Mouse (Mus musculus) hindbrain, embryonic 14.5 days (tissue): ENCODE measurements around the gene Ambra1. TPM values are rescaled to one million over a fixed set of nuclear protein-coding genes. Genes with fewer than 3 reads are reported as not detected.

Source experiments
- ATAC-seq: fragments of 200-750 bp; cut with Nextera tagmentation; 2 replicates; pipeline ENCODE4 v1.8.0; 2017; ENCODE audit warnings: moderate number of reproducible peaks, mild to moderate bottlenecking, moderate TSS enrichment, moderate library complexity; ENCODE audit not compliant: low FRiP score
- DNase-seq: peaks from one replicate; pipeline ENCODE4 v3.0.0-alpha.2; 2015; ENCODE audit warnings: low spot score
- H3K27ac ChIP-seq: fragments of 300-500 bp; sonication (generic); 2 replicates; pipeline ENCODE4 v1.5.1; 2014; ENCODE audit warnings: mild to moderate bottlenecking, moderate library complexity
- H3K27me3 ChIP-seq: fragments of 300-500 bp; sonication (generic); 2 replicates; pipeline ENCODE4 v1.6.1; 2014; ENCODE audit warnings: mild to moderate bottlenecking, low read length, mixed read lengths; ENCODE audit not compliant: control insufficient read depth, insufficient read depth
- H3K36me3 ChIP-seq: fragments of 300-500 bp; sonication (generic); replicated peaks from 2 replicates; pipeline ENCODE4 v1.6.1; 2014; ENCODE audit not compliant: control insufficient read depth, insufficient read depth
- H3K4me1 ChIP-seq: fragments of 300-500 bp; sonication (generic); replicated peaks from 2 replicates; pipeline ENCODE4 v1.6.1; 2014; ENCODE audit warnings: antibody characterized with exemption, low read length, mixed read lengths; ENCODE audit not compliant: control insufficient read depth, insufficient read depth
- H3K4me2 ChIP-seq: fragments of 300-500 bp; sonication (generic); replicated peaks from 2 replicates; pipeline ENCODE4 v1.6.1; 2014; ENCODE audit warnings: mild to moderate bottlenecking, moderate library complexity
- H3K4me3 ChIP-seq: fragments of 300-500 bp; sonication (generic); replicated peaks from 2 replicates; pipeline ENCODE4 v1.5.1; 2014; ENCODE audit warnings: mild to moderate bottlenecking, low read length
- H3K9ac ChIP-seq: fragments of 300-500 bp; sonication (generic); 2 replicates; pipeline ENCODE4 v1.6.1; 2014
- H3K9me3 ChIP-seq: fragments of 300-500 bp; sonication (generic); 2 replicates; pipeline ENCODE4 v1.6.1; 2016; ENCODE audit warnings: low read length; ENCODE audit not compliant: control insufficient read depth
- WGBS: fragments of 180-500 bp; shearing (Covaris S2); extraction: QIAGEN DNeasy Blood & Tissue Kit; methylation state at CpG from one replicate; pipeline ENCODE4 v1.1.7; 2014; 5-methylcytosine and 5-hydroxymethylcytosine counted together
- polyA plus RNA-seq: library from polyadenylated mRNA; unstranded; fragments of >200 nt; fragmentation: Nextera tagmentation; extraction: Ambion mirVana; gene quantifications from 2 replicates; pipeline ENCODE4 v1.2.1, GENCODE M21; 2014

Gene Ambra1
- polyA plus RNA-seq, 1 experiment from 2014 or later = 22.2 TPM

DNA sequence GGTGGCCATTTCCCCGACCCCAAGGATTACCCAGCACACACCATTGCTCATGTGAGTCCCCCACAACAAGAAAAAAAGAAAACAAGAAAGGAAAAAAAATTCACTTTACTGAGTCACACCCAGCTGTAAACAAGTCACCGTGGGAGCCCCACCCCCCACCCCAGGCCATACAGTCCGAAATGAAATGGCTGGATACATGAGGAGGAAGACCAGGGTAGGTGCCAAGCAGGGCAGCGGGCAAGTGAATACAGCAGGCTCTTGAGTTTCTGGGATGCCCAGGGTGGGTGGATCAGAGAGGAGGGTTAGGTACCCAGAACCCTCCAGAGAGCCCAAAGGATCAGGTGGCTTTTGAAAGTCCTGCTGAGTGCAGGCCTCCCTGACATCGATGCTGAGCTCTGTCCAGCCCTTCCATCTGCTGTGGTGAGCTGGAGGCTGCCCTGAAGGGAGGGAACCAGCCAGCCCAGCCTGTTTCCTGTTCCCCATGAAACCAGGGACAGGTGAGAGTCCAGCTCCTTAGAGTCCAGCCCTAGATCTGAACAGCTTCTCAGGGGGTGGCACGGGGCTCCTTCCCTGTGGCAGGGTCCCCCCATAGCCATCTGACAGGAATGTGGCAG lies 202.9 kb downstream of the Ambra1 start:
- H3K4me3 ChIP-seq = no peak overlapping the region; the same call in 1 of the 2 replicates
- H3K27ac ChIP-seq = no peak overlapping the region
- H3K27me3 ChIP-seq = no peaks in the 10 kb centered on the region
- ATAC-seq (no peak), DNase-seq (no peak)
- peaks cover 36% of the 10 kb centered on the region for H3K36me3 ChIP-seq
- peak overlapping the region; percentile 58 for H3K4me2 ChIP-seq
- H3K4me1 ChIP-seq = peaks cover 15% of the 10 kb centered on the region
- WGBS = 14% methylated on average over 6 of the region's 6 CpGs
- H3K9ac ChIP-seq = no peak overlapping the region
- no peaks in the 10 kb centered on the region for H3K9me3 ChIP-seq

DNA sequence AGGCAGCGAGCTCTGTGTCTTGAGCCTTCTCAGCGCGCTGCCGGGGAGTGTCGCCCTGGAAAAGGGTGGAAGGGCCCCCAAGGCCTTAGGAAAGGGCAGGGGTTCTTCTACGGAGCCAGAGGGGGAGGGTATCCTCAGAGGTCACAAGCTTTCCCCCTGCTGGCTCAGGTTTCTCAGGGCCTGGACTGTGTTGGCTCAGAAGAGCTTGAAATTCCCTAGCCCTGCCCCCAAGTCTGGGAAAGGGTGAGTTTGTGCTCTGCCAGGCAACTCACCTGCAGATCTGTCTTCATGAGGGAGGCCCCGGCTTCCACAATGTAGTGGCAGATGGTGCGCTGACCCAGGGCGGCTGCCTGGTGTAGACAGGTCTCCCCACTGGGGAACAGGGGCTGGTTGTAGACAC lies 203.5 kb downstream of the Ambra1 start:
- Histone ChIP-seq H3K4me1 (peaks cover 15% of the 10 kb centered on the region), H3K9ac (no peak overlapping the region), H3K4me3 (no peak overlapping the region), H3K9me3 (no peaks in the 10 kb centered on the region), H3K4me2 (no peak overlapping the region), H3K27me3 (no peaks in the 10 kb centered on the region), H3K36me3 (peaks cover 42% of the 10 kb centered on the region), H3K27ac (no peak overlapping the region)
- 31% methylated on average over 9 of the region's 9 CpGs for WGBS
- DNase-seq (no peak), ATAC-seq (no peak)

DNA sequence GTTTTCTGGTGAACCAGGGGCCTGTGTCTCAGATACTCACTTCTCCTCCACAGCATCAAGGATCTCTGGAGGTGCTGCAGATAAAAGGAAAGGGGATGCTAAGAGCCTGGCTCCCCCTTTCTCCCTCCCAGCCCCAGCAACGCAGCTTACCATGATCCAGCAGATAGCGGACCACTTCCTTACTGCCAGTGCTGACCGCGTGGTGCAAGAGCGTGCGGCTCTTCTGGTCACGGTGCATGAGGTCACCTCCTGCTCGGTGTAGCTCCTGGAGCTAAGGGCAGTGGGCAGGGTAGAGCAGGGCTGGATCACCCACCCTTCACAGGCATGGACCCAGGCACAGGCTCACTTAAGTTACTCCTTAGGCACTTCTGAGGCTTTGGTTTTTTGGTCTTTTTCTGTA lies 204.1 kb downstream of the Ambra1 start:
- H3K36me3 ChIP-seq = peaks cover 47% of the 10 kb centered on the region
- no peak overlapping the region for H3K9ac ChIP-seq
- peaks cover 15% of the 10 kb centered on the region for H3K4me1 ChIP-seq
- ATAC-seq = no peak
- DNase-seq = no peak
- 56% methylated on average over 8 of the region's 8 CpGs for WGBS
- H3K4me2 ChIP-seq = no peak overlapping the region
- H3K4me3 ChIP-seq = no peak overlapping the region
- H3K27me3 ChIP-seq = no peaks in the 10 kb centered on the region
- H3K27ac ChIP-seq = no peak overlapping the region
- no peaks in the 10 kb centered on the region for H3K9me3 ChIP-seq

DNA sequence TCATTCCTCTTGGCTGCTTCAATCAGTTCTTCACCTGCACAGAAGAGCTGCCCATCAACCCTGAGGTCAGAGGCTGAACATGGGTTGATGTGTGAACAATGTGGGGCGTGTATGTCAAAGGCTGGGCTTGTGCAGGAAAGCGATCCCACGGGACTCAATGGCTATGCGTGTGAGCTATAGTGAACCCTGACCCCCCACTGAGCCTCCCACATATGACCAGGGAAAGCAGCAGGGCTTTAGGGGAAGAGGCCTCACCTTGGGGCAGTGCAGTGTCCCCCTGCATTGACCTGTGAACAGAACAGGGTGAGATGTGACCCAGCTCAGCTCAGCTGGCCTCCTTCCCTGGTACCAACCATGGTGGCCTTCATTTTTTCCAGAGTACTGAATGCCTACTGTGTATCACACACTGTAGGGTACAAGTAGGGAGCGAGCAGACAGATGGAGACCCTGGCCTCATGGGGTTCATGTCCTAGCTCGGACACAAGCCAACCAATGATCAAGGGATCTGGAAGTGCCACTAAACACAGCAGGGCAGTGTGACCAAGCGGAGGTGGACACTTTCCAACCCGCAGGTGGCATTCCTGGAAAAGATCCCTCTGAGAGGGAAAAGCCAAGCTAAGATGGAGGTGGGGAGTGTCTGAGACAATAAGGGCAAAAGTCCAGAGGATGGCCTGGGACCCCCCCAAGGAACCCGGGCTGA lies 205.0 kb downstream of the Ambra1 start:
- no peak overlapping the region for H3K9ac ChIP-seq
- no peaks in the 10 kb centered on the region for H3K27me3 ChIP-seq
- no peak overlapping the region for H3K27ac ChIP-seq
- no peak overlapping the region for H3K4me3 ChIP-seq
- no peaks in the 10 kb centered on the region for H3K9me3 ChIP-seq
- peaks cover 15% of the 10 kb centered on the region for H3K4me1 ChIP-seq
- DNase-seq (no peak), ATAC-seq (no peak)
- WGBS = 85% methylated on average over 9 of the region's 9 CpGs
- H3K4me2 ChIP-seq = no peak overlapping the region
- peaks cover 57% of the 10 kb centered on the region for H3K36me3 ChIP-seq

DNA sequence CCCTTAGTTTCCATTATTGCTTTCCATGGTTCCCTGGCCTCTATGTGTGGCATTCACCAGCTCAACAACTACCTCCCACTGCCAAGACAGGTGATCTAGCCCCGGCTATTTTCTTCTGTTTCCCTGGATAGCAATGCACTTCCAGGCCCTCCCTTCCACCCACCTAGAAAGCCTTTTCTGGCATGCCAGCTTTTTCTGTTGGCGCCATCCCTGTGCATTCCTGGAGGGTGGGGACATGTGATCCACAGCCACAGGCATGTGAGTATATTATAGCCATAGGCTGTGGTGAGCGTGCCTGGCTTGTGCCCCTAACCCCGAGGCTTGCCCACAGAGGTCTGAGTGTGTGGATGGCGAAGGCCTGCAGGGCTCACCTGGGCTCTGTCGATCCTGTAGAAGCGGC lies 206.2 kb downstream of the Ambra1 start:
- Histone ChIP-seq H3K4me2 (no peak overlapping the region), H3K9ac (no peak overlapping the region), H3K27ac (no peak overlapping the region), H3K9me3 (no peaks in the 10 kb centered on the region), H3K36me3 (peaks cover 66% of the 10 kb centered on the region), H3K27me3 (no peaks in the 10 kb centered on the region), H3K4me3 (no peak overlapping the region), H3K4me1 (peaks cover 7% of the 10 kb centered on the region; the same call in 1 of the 2 replicates)
- ATAC-seq = no peak
- DNase-seq = no peak
- WGBS = 88% methylated on average over 7 of the region's 7 CpGs

DNA sequence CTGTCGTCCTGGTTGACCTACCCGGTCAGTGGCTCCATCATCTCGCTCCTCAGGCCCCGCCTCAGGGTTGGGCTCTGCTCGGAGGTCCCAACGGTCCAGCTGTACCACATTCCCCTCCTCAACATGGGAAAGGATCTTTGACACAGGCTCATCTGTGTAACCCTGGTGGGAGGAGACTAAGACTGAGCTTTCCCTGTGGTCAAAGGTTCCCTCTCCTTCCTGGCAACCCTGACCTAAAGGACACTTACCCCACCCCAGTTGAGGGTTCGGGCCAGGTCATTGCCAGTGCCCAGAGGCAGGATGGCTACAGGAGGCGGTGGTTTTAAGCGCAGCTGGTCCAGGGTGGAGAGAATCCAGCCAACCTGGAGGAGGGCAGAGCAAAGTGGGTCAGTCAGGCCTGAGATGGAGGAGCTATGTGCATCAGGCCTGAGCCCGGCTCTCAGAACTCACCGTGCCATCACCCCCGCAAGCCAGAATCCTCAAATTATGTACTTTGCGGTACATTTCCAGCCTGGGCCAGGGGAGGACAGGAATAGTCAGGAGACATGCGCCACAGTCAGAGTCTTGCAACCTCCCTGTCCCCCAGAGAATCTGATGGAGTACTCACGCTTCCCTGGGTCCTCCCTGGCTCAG lies 209.5 kb downstream of the Ambra1 start:
- no peak for DNase-seq
- H3K9me3 ChIP-seq = no peaks in the 10 kb centered on the region
- H3K4me3 ChIP-seq = no peak overlapping the region
- H3K27ac ChIP-seq = no peak overlapping the region
- no peaks in the 10 kb centered on the region for H3K27me3 ChIP-seq
- H3K36me3 ChIP-seq = peaks cover 58% of the 10 kb centered on the region
- ATAC-seq = no peak
- no peak overlapping the region for H3K9ac ChIP-seq
- no peak overlapping the region for H3K4me2 ChIP-seq
- WGBS = 84% methylated on average over 15 of the region's 15 CpGs
- no peaks in the 10 kb centered on the region for H3K4me1 ChIP-seq

DNA sequence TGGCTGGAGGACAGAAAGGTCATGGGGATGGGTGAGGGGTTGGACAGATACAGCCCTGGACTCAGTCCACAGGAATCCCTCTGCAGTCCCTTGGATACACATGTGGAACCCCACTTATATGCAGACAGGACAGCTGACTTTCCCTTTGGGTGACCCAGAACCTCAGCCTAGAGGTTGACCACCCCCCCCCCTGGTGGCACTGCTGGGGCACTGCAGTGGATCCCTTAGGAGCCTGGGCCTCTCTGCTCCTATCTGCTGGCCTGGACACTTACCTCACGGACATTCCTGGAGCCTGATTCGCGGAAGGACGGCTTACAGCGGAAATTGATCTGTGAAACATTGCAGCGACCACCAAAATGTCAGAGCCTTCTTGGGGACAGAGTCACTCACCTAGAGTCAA lies 212.4 kb downstream of the Ambra1 start:
- ATAC-seq (no peak), DNase-seq (no peak)
- Histone ChIP-seq H3K4me1 (peaks cover 10% of the 10 kb centered on the region; the same call in 1 of the 2 replicates), H3K4me3 (no peak overlapping the region), H3K4me2 (no peak overlapping the region), H3K9me3 (no peaks in the 10 kb centered on the region), H3K27ac (no peak overlapping the region), H3K36me3 (peaks cover 35% of the 10 kb centered on the region), H3K27me3 (no peaks in the 10 kb centered on the region), H3K9ac (no peak overlapping the region)
- 81% methylated on average over 6 of the region's 6 CpGs for WGBS

DNA sequence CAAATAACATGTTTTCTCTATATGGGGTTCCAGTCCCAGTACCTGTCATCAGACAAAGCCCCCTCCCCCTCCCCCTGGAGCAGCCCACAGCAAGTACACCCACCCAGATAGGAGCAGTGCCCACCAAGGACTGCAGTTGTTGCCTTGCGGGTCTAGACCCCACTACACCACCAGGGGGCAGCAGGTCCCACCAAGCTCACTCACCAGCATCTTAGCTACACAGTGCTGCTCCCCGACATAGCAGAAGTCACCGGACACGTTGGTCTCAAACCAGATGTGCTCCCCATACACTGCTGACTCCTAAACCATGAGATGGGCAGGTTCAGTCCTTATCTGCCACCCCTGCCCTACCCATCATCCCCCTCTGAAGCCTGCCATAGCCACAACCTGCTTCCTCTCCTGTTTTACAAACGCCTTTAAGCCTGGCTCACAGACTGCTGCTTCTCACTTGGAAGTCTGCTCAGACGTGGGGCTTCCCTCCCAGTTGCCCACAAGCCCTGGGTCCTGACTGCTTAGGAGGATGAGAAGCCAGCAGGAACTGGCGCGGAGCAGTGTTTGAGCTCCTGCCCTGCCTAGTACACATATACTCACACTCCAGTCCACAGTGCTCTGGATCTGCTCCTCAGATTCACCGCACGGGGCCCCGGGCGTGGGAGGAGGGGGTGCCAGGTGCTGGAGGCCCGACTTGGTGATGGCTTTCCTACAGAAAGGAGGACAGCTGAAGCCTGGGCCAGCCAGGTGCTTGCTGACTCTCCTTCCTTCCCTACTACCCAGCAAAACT lies 214.4 kb downstream of the Ambra1 start:
- peak; percentile 82 for DNase-seq
- 0 out of 2 replicates have a peak overlapping the region, but pooled peaks have one; percentile 1 for H3K9ac ChIP-seq
- WGBS = 46% methylated on average over 13 of the region's 13 CpGs

DNA sequence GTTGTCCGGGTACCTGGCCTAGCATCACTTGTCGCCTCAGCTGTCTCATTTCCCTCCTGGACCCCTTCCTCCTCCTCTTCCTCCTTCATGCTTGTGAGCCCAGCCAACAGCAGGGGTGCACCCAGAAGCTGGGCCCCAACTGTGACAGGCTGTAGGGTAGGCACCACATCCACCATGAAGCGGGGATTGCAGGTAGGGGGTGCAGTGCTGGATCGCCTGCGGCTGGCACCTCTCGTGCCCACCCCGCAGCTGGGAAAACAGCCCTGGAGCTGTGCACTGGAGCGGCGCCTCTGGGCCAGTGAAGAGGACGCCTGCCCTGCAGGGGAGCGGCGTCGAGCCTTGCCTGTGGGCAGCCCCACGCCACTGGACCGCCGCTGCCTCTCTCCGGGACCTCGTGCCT lies 215.5 kb downstream of the Ambra1 start, which contains the start of gene Gm9821:
Gene Gm9821, plus strand, starts transcription at position 221 of the 400 bp plus-strand sequence.
- H3K27ac ChIP-seq = no peak within 1 kb of the TSS
- no peak within 1 kb of the TSS for H3K4me2 ChIP-seq
- 0 out of 2 replicates have a peak within 1 kb of the TSS, but pooled peaks have one; percentile 1 for H3K9ac ChIP-seq
- no peaks in the 10 kb centered on the region for H3K9me3 ChIP-seq
- DNase-seq (no peak), ATAC-seq (no peak)
- 84% methylated on average over 18 of the region's 18 CpGs for WGBS
- H3K4me3 ChIP-seq = no peak within 1 kb of the TSS
- H3K4me1 ChIP-seq = peaks cover 35% of the 10 kb centered on the region
- H3K27me3 ChIP-seq = no peaks in the 10 kb centered on the region
- peaks cover 4% of the 10 kb centered on the region; the same call in 1 of the 2 replicates for H3K36me3 ChIP-seq

More for the DNA sequence above, 214.4 kb downstream of the Ambra1 start:
- no peak overlapping the region for H3K4me3 ChIP-seq
- H3K27ac ChIP-seq = no peak overlapping the region
- peak; percentile 59 for ATAC-seq
- no peaks in the 10 kb centered on the region for H3K9me3 ChIP-seq
- H3K4me2 ChIP-seq = no peak overlapping the region
- H3K4me1 ChIP-seq = peaks cover 24% of the 10 kb centered on the region
- H3K27me3 ChIP-seq = no peaks in the 10 kb centered on the region
- H3K36me3 ChIP-seq = peaks cover 15% of the 10 kb centered on the region
